Mouse (Mus musculus) liver, postnatal 0 days (tissue): Measurements from ENCODE around the gene Rexo1. TPM values are rescaled to one million over a fixed set of nuclear protein-coding genes. Genes with fewer than 3 reads are reported as not detected.
A peak's percentile ranks its signal among the peaks of the same experiment; 100 is the strongest.

Experiments used
- ATAC-seq: fragments of 200-750 bp; cut with Nextera tagmentation; 2 replicates; pipeline ENCODE4 v1.8.0; 2017; ENCODE audit warnings: mild to moderate bottlenecking, moderate library complexity
- DNase-seq: peaks from one replicate; pipeline ENCODE4 v3.0.0-alpha.2; 2016
- H3K27ac ChIP-seq: fragments of 300-500 bp; sonication (generic); 2 replicates; pipeline ENCODE4 v1.5.1; 2014; ENCODE audit warnings: antibody characterized with exemption, moderate library complexity, mild to moderate bottlenecking, low read depth
- H3K27me3 ChIP-seq: fragments of 300-500 bp; sonication (generic); 2 replicates; pipeline ENCODE4 v1.6.1; 2014; ENCODE audit warnings: low read length, control low read depth, mixed read lengths; ENCODE audit not compliant: insufficient read depth
- H3K36me3 ChIP-seq: fragments of 300-500 bp; sonication (generic); replicated peaks from 2 replicates; pipeline ENCODE4 v1.6.1; 2014; ENCODE audit warnings: mild to moderate bottlenecking, control low read depth, low read length, moderate library complexity, mixed read lengths; ENCODE audit not compliant: insufficient read depth
- H3K4me1 ChIP-seq: fragments of 300-500 bp; sonication (generic); 2 replicates; pipeline ENCODE4 v1.6.1; 2014; ENCODE audit warnings: antibody characterized with exemption, mild to moderate bottlenecking, control low read depth; ENCODE audit not compliant: insufficient read depth
- H3K4me2 ChIP-seq: fragments of 300-500 bp; sonication (generic); 2 replicates; pipeline ENCODE4 v1.6.1; 2014; ENCODE audit warnings: low read depth, mild to moderate bottlenecking, low read length, moderate library complexity, mixed read lengths
- H3K4me3 ChIP-seq: fragments of 300-500 bp; sonication (generic); 2 replicates; pipeline ENCODE4 v1.5.1; 2014; ENCODE audit warnings: low read depth, low read length
- H3K9ac ChIP-seq: fragments of 300-500 bp; sonication (generic); replicated peaks from 2 replicates; pipeline ENCODE4 v1.6.1; 2014; ENCODE audit warnings: mild to moderate bottlenecking, moderate library complexity
- H3K9me3 ChIP-seq: fragments of 300-500 bp; sonication (generic); 2 replicates; pipeline ENCODE4 v1.6.1; 2016; ENCODE audit warnings: mild to moderate bottlenecking, control low read depth, low read length, mixed read lengths
- CTCF ChIP-seq: sonication (generic); IDR thresholded peaks from 2 replicates; pipeline ENCODE4 v1.5.1; 2016; ENCODE audit warnings: antibody characterized with exemption, low read depth
- EP300 ChIP-seq: IDR thresholded peaks from 2 replicates; pipeline ENCODE4 v1.6.1; 2016; ENCODE audit warnings: antibody characterized with exemption, low read depth, mild to moderate bottlenecking
- WGBS: fragments of 180-500 bp; shearing (Covaris S2); extraction: QIAGEN DNeasy Blood & Tissue Kit; methylation state at CpG from one replicate; pipeline ENCODE4 v1.1.7; 2014; ENCODE audit not compliant: insufficient replicate concordance; 5-methylcytosine and 5-hydroxymethylcytosine counted together
- polyA plus RNA-seq: library from polyadenylated mRNA; unstranded; fragments of >200 nt; fragmentation: Nextera tagmentation; extraction: Ambion mirVana; gene quantifications from 2 replicates; pipeline ENCODE4 v1.2.1, GENCODE M21; 2015

Gene Rexo1
- polyA plus RNA-seq, 1 experiment from 2014 or later = 8.1 TPM

DNA sequence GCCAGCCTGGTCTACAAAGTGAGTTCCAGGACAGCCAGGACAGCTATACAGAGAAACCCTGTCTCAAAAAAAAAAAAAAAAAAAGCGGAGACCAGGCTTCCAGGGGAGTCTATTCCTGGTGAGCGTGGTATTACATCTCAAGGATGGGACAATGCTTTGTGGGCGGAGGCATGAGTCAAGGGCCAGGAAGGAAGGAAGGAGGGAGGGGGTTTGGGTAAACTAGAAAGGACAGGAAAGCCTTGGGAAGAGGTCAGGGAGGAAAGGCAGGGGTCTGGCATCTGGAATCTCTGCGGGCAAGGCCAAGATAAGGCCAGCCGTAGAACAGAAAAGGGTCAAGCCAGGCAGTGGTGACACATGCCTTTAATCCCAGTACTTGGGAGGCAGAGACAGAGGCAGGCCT is 21.9 kb downstream of the Rexo1 start:
- DNase-seq (no peak), ATAC-seq (no peak)
- TF ChIP-seq EP300 (no peak), CTCF (no peak)
- peaks cover 28% of the 10 kb centered on the region for H3K4me1 ChIP-seq
- H3K4me2 ChIP-seq = peak overlapping the region; percentile 33; the same call in 1 of the 2 replicates
- H3K27me3 ChIP-seq = 0 out of 2 replicates have a peak, but pooled peaks cover 4% of the 10 kb centered on the region
- no peak overlapping the region for H3K9ac ChIP-seq
- no peak overlapping the region for H3K27ac ChIP-seq
- no peaks in the 10 kb centered on the region for H3K9me3 ChIP-seq
- H3K4me3 ChIP-seq = no peak overlapping the region
- H3K36me3 ChIP-seq = peaks cover 27% of the 10 kb centered on the region
- WGBS = 35% methylated on average over 5 of the region's 5 CpGs

DNA sequence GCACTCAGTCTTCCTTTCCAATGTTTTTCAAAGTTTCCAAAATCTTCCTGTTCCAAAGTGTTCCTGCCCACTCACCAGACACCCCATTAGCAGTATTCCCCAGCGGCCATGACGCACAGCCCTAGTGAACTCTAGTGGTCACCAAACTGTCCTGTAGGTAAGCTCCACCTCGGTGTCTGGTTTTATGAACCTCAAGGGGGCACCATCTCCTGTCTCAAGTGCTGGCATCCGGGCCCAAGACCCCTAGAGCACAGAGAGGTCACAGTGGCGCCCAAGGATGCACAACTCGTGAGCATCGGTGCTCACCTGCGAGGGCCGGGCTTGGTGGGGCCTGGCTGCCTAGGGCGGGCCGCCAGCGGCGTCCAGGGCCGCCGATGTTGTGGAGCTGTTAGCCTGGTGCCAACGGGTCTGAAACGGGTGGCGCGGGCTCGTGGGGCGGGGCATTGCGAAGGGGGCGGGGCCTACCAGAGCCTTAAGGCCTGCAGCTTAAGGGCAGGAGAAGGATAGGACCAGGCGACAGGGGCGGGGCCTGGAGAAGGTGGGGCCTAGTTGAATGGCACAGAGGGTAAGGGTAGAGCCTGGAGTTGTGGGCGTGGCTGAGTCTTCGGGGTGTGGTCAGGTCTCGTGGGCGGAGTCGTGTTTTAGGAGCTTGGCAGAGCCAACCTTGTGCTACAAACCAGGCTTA is 22.5 kb downstream of the Rexo1 start, which contains the start of gene Atp8b3:
Gene Atp8b3, minus strand, starts transcription at position 415 of the 685 bp plus-strand sequence.
- DNase-seq (peak; percentile 99), ATAC-seq (peak; percentile 96)
- Histone ChIP-seq H3K4me3 (peak within 1 kb of the TSS; percentile 39), H3K4me1 (peaks cover 35% of the 10 kb centered on the region), H3K27me3 (0 out of 2 replicates have a peak, but pooled peaks cover 4% of the 10 kb centered on the region), H3K36me3 (peaks cover 20% of the 10 kb centered on the region), H3K9ac (peak within 1 kb of the TSS; percentile 32; the same call in 1 of the 2 replicates), H3K4me2 (peak within 1 kb of the TSS; percentile 76), H3K27ac (peak within 1 kb of the TSS; percentile 42), H3K9me3 (no peaks in the 10 kb centered on the region)
- TF ChIP-seq CTCF (peak; percentile 64), EP300 (no peak)
- 3% methylated on average over 30 of the region's 30 CpGs for WGBS

DNA sequence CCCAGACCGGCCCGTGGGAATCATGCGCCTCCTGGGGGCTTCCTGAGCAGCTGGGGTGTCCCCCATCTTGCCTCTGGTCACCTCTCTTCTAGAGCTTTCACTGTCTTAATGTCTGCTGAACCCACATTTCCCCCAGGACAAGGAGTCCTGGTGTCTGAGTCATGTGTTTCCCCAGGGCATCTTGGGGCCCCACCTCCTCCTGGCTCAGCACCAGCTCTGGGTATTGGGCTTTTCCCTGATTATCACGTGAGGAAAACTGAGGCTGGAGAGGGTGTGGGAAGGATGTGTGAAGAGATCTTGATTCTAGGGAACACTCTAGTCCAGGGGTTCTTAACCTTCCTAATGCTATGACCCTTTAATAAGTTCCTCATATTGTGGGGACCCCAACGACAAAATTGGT is 23.2 kb downstream of the Rexo1 start:
- Histone ChIP-seq H3K36me3 (peaks cover 13% of the 10 kb centered on the region), H3K9ac (no peak overlapping the region), H3K4me1 (peaks cover 41% of the 10 kb centered on the region), H3K27ac (no peak overlapping the region), H3K27me3 (0 out of 2 replicates have a peak, but pooled peaks cover 4% of the 10 kb centered on the region), H3K4me3 (no peak overlapping the region), H3K9me3 (no peaks in the 10 kb centered on the region), H3K4me2 (peak overlapping the region; percentile 76; the same call in 1 of the 2 replicates)
- WGBS = 53% methylated on average over 5 of the region's 5 CpGs
- TF ChIP-seq CTCF (no peak), EP300 (no peak)
- ATAC-seq (no peak), DNase-seq (no peak)

DNA sequence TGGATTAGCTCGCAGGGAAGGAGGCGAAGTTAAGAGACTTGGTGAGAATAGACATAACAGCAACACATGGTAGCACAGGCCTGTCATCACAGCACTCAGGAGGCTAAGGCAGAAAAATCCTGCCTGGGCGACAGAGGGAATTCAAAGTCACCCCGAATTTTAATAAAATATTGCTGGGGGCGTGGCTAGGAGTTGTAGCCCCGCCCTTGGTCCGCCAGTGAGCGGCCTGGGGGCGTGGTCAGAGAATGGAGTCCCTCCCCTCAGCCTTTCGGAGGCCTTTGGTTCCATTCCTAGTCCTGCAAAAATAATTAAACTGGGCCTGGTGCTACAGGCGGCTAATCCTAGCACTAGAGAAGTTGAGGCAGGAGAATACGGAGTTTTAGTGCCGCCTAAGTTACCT is 25.6 kb downstream of the Rexo1 start:
- H3K36me3 ChIP-seq = no peaks in the 10 kb centered on the region
- DNase-seq = peak; percentile 81
- peak overlapping the region; percentile 75 for H3K4me2 ChIP-seq
- 20% methylated on average over 13 of the region's 13 CpGs for WGBS
- H3K9ac ChIP-seq = peak overlapping the region; percentile 17; the same call in 1 of the 2 replicates
- peak overlapping the region; percentile 44 for H3K27ac ChIP-seq
- TF ChIP-seq EP300 = no peak
- TF ChIP-seq CTCF = no peak
- peaks cover 46% of the 10 kb centered on the region for H3K4me1 ChIP-seq
- no peaks in the 10 kb centered on the region for H3K9me3 ChIP-seq
- peak overlapping the region; percentile 36; the same call in 1 of the 2 replicates for H3K4me3 ChIP-seq
- no peak for ATAC-seq
- 0 out of 2 replicates have a peak, but pooled peaks cover 4% of the 10 kb centered on the region for H3K27me3 ChIP-seq

DNA sequence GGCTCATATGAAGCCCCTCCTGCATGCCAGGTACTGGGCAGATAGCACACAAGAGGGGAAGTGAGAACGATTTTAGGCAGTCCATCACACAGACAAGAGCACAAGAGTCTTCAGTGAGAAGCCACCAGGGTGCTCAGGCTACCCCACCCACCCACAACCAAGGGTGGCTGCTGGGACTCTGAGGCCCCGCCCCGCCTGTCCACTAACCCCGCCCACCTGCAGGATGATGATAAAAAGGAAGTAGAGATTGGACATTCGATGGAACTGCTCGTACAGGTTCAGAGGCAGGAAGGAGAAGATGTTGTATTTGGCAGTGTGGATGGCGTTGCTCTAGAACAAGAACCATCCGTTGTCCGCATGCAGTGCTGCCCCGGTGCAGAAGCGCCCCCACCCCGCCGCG is 26.3 kb downstream of the Rexo1 start:
- Histone ChIP-seq H3K27me3 (0 out of 2 replicates have a peak, but pooled peaks cover 4% of the 10 kb centered on the region), H3K4me3 (peak overlapping the region; percentile 36; the same call in 1 of the 2 replicates), H3K4me2 (peak overlapping the region; percentile 75), H3K9ac (peak overlapping the region; percentile 17; the same call in 1 of the 2 replicates), H3K9me3 (no peaks in the 10 kb centered on the region), H3K4me1 (peaks cover 46% of the 10 kb centered on the region), H3K36me3 (no peaks in the 10 kb centered on the region), H3K27ac (peak overlapping the region; percentile 44; the same call in 1 of the 2 replicates)
- no peak; the same call in 1 of the 2 replicates for ATAC-seq
- peak; percentile 80 for DNase-seq
- WGBS = 9% methylated on average over 14 of the region's 14 CpGs
- TF ChIP-seq CTCF (no peak), EP300 (no peak)

DNA sequence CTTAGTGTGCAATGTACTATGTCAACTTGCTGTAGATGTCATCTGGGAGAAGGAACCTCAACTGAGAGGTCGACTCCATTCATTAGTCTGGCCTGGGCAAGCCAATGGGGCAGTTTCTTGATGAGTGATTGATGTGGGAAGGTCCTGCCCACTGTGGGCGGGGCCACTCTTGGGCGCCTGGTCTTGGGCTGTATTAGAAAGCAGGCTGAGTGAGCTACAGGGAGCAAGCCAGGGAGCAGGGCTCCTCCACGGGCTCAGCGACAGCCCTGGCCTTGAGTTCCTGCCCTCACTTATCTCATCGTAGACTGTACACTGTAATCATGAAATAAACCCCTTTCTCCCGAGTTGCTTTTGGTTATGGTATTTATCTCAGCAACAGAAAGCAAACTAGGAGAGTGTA is 27.7 kb downstream of the Rexo1 start:
- ATAC-seq (peak; percentile 68), DNase-seq (peak; percentile 81)
- H3K4me1 ChIP-seq = peaks cover 38% of the 10 kb centered on the region
- no peak for TF ChIP-seq EP300
- TF ChIP-seq CTCF = no peak
- H3K36me3 ChIP-seq = no peaks in the 10 kb centered on the region
- no peak overlapping the region for H3K9ac ChIP-seq
- WGBS = 9% methylated on average over 7 of the region's 7 CpGs
- peak overlapping the region; percentile 26; the same call in 1 of the 2 replicates for H3K4me2 ChIP-seq
- 0 out of 2 replicates have a peak overlapping the region, but pooled peaks have one; percentile 19 for H3K27ac ChIP-seq
- no peak overlapping the region for H3K4me3 ChIP-seq
- H3K27me3 ChIP-seq = 0 out of 2 replicates have a peak, but pooled peaks cover 4% of the 10 kb centered on the region
- H3K9me3 ChIP-seq = no peaks in the 10 kb centered on the region
